Mouse (Mus musculus) embryonic facial prominence, embryonic 14.5 days (tissue): Measurements from ENCODE around the gene Acbd4. TPM values are rescaled to one million over a fixed set of nuclear protein-coding genes. Genes with fewer than 3 reads are reported as not detected.
A peak's percentile ranks its signal among the peaks of the same experiment; 100 is the strongest.

Experiments used
- ATAC-seq: fragments of 200-750 bp; cut with Nextera tagmentation; 2 replicates; pipeline ENCODE4 v1.8.0; 2017; ENCODE audit warnings: low read depth, moderate number of reproducible peaks, moderate TSS enrichment
- DNase-seq: peaks from one replicate; pipeline ENCODE4 v3.0.0-alpha.2; 2015; ENCODE audit warnings: low spot score
- H3K27ac ChIP-seq: fragments of 300-500 bp; sonication (generic); replicated peaks from 2 replicates; pipeline ENCODE4 v1.5.1; 2014; ENCODE audit warnings: low read depth, mild to moderate bottlenecking, low read length, moderate library complexity
- H3K27me3 ChIP-seq: fragments of 300-500 bp; sonication (generic); replicated peaks from 2 replicates; pipeline ENCODE4 v1.6.1; 2014; ENCODE audit warnings: low read length; ENCODE audit not compliant: control insufficient read depth, insufficient read depth
- H3K36me3 ChIP-seq: fragments of 300-500 bp; sonication (generic); 2 replicates; pipeline ENCODE4 v1.6.1; 2014; ENCODE audit warnings: low read length, mixed read lengths; ENCODE audit not compliant: control insufficient read depth, insufficient read depth
- H3K4me1 ChIP-seq: fragments of 300-500 bp; sonication (generic); 2 replicates; pipeline ENCODE4 v1.6.1; 2014; ENCODE audit warnings: antibody characterized with exemption, low read length; ENCODE audit not compliant: control insufficient read depth, insufficient read depth
- H3K4me2 ChIP-seq: fragments of 300-500 bp; sonication (generic); 2 replicates; pipeline ENCODE4 v1.6.1; 2014; ENCODE audit warnings: low read depth, mild to moderate bottlenecking, low read length, moderate library complexity, mixed read lengths
- H3K4me3 ChIP-seq: fragments of 300-500 bp; sonication (generic); 2 replicates; pipeline ENCODE4 v1.5.1; 2014; ENCODE audit warnings: low read depth, mild to moderate bottlenecking, low read length
- H3K9ac ChIP-seq: fragments of 300-500 bp; sonication (generic); 2 replicates; pipeline ENCODE4 v1.6.1; 2014; ENCODE audit warnings: low read depth, mild to moderate bottlenecking, low read length, moderate library complexity, mixed read lengths
- H3K9me3 ChIP-seq: fragments of 300-500 bp; sonication (generic); 2 replicates; pipeline ENCODE4 v1.6.1; 2016; ENCODE audit warnings: low read length; ENCODE audit not compliant: control insufficient read depth
- WGBS: fragments of 180-500 bp; shearing (Covaris S2); extraction: QIAGEN DNeasy Blood & Tissue Kit; methylation state at CpG from one replicate; pipeline ENCODE4 v1.1.7; 2014; 5-methylcytosine and 5-hydroxymethylcytosine counted together
- polyA plus RNA-seq: library from polyadenylated mRNA; unstranded; fragments of >200 nt; fragmentation: Nextera tagmentation; extraction: Ambion mirVana; gene quantifications from 2 replicates; pipeline ENCODE4 v1.2.1, GENCODE M21; 2014

The Acbd4 gene
- polyA plus RNA-seq, 1 experiment from 2014 or later = 15.0 TPM

- ATAC-seq (no peak), DNase-seq (no peak)
- Histone ChIP-seq H3K4me3 (no peak overlapping the region), H3K36me3 (no peaks in the 10 kb centered on the region), H3K4me2 (no peak overlapping the region), H3K9me3 (no peaks in the 10 kb centered on the region), H3K9ac (no peak overlapping the region), H3K27me3 (peaks cover 23% of the 10 kb centered on the region), H3K4me1 (peaks cover 13% of the 10 kb centered on the region; the same call in 1 of the 2 replicates), H3K27ac (no peak overlapping the region)
- WGBS = 76% methylated on average over 7 of the region's 7 CpGs
Observed at GRCm38 (mm10) chr11:103104469-103104868, 3.0 kb downstream of the Acbd4 start.

- Histone ChIP-seq H3K4me1 (peaks cover 13% of the 10 kb centered on the region; the same call in 1 of the 2 replicates), H3K4me3 (no peak overlapping the region), H3K27me3 (peaks cover 18% of the 10 kb centered on the region), H3K4me2 (no peak overlapping the region), H3K36me3 (no peaks in the 10 kb centered on the region), H3K9ac (no peak overlapping the region), H3K27ac (no peak overlapping the region), H3K9me3 (no peaks in the 10 kb centered on the region)
- 34% methylated on average over 13 of the region's 14 CpGs for WGBS
- no peak for DNase-seq
- no peak for ATAC-seq
Observed at GRCm38 (mm10) chr11:103105180-103105725, 3.8 kb downstream of the Acbd4 start.

GRCm38 (mm10) chr11:103105810-103106209 lies 4.3 kb downstream of the Acbd4 start:
- Histone ChIP-seq H3K27ac (no peak overlapping the region), H3K9ac (no peak overlapping the region), H3K9me3 (no peaks in the 10 kb centered on the region), H3K4me2 (no peak overlapping the region), H3K27me3 (0 out of 2 replicates have a peak, but pooled peaks cover 12% of the 10 kb centered on the region), H3K36me3 (no peaks in the 10 kb centered on the region), H3K4me3 (no peak overlapping the region), H3K4me1 (peaks cover 12% of the 10 kb centered on the region; the same call in 1 of the 2 replicates)
- 83% methylated on average over 5 of the region's 6 CpGs for WGBS
- DNase-seq (no peak), ATAC-seq (no peak)

GRCm38 (mm10) chr11:103106386-103106785 lies 4.9 kb downstream of the Acbd4 start:
- peaks cover 12% of the 10 kb centered on the region for H3K4me1 ChIP-seq
- H3K27ac ChIP-seq = no peak overlapping the region
- WGBS = 70% methylated on average over 4 of the region's 4 CpGs
- H3K27me3 ChIP-seq = 0 out of 2 replicates have a peak, but pooled peaks cover 7% of the 10 kb centered on the region
- DNase-seq = no peak
- no peaks in the 10 kb centered on the region for H3K36me3 ChIP-seq
- no peak overlapping the region for H3K9ac ChIP-seq
- no peak overlapping the region for H3K4me3 ChIP-seq
- no peaks in the 10 kb centered on the region for H3K9me3 ChIP-seq
- ATAC-seq = no peak
- no peak overlapping the region for H3K4me2 ChIP-seq

- H3K27ac ChIP-seq = peak overlapping the region; percentile 2; the same call in 1 of the 2 replicates
- no peak for ATAC-seq
Observed at GRCm38 (mm10) chr11:103111301-103111700, 9.8 kb downstream of the Acbd4 start.

GRCm38 (mm10) chr11:103111881-103112551 lies 10.5 kb downstream of the Acbd4 start:
- H3K4me2 ChIP-seq = peak overlapping the region; percentile 60
- no peaks in the 10 kb centered on the region for H3K9me3 ChIP-seq
- H3K4me3 ChIP-seq = peak overlapping the region; percentile 40
- H3K9ac ChIP-seq = peak overlapping the region; percentile 60
- peak overlapping the region; percentile 35 for H3K27ac ChIP-seq
- WGBS = under 1% methylated on average over 28 of the region's 28 CpGs
- H3K36me3 ChIP-seq = no peaks in the 10 kb centered on the region
- H3K27me3 ChIP-seq = no peaks in the 10 kb centered on the region
- DNase-seq = peak; percentile 89
- H3K4me1 ChIP-seq = peaks cover 19% of the 10 kb centered on the region
- peak; percentile 3; the same call in 1 of the 2 replicates for ATAC-seq

More at GRCm38 (mm10) chr11:103111301-103111700, 9.8 kb downstream of the Acbd4 start:
- 0 out of 2 replicates have a peak overlapping the region, but pooled peaks have one; percentile 60 for H3K9ac ChIP-seq
- H3K4me3 ChIP-seq = peak overlapping the region; percentile 40
- no peaks in the 10 kb centered on the region for H3K9me3 ChIP-seq
- peak overlapping the region; percentile 60 for H3K4me2 ChIP-seq
- DNase-seq = no peak
- WGBS = 17% methylated on average over 10 of the region's 10 CpGs
- H3K36me3 ChIP-seq = no peaks in the 10 kb centered on the region
- no peaks in the 10 kb centered on the region for H3K27me3 ChIP-seq
- H3K4me1 ChIP-seq = peaks cover 19% of the 10 kb centered on the region

- Histone ChIP-seq H3K9me3 (no peaks in the 10 kb centered on the region), H3K27ac (peak overlapping the region; percentile 35), H3K9ac (peak overlapping the region; percentile 60), H3K4me1 (peaks cover 19% of the 10 kb centered on the region), H3K4me3 (peak overlapping the region; percentile 40), H3K4me2 (peak overlapping the region; percentile 60), H3K27me3 (no peaks in the 10 kb centered on the region), H3K36me3 (no peaks in the 10 kb centered on the region)
- DNase-seq = no peak
- ATAC-seq = no peak
- WGBS = 21% methylated on average over 9 of the region's 9 CpGs
Observed at GRCm38 (mm10) chr11:103112552-103112912, 11.1 kb downstream of the Acbd4 start.

- Histone ChIP-seq H3K4me1 (peaks cover 19% of the 10 kb centered on the region), H3K9ac (no peak overlapping the region), H3K36me3 (no peaks in the 10 kb centered on the region), H3K9me3 (no peaks in the 10 kb centered on the region), H3K4me3 (no peak overlapping the region), H3K27ac (peak overlapping the region; percentile 35; the same call in 1 of the 2 replicates), H3K27me3 (no peaks in the 10 kb centered on the region), H3K4me2 (peak overlapping the region; percentile 60; the same call in 1 of the 2 replicates)
- DNase-seq = no peak
- no peak for ATAC-seq
- WGBS = 37% methylated on average over 12 of the region's 12 CpGs
Observed at GRCm38 (mm10) chr11:103113005-103113404, 11.5 kb downstream of the Acbd4 start.
